Mouse (Mus musculus) intestine, postnatal 0 days (tissue): ENCODE measurements around the gene Lrrc37a. TPM values are rescaled to one million over a fixed set of nuclear protein-coding genes. Genes with fewer than 3 reads are reported as not detected.
"Not testable (repeated sequence)": the region's sequence is repeated elsewhere in the genome, so short reads cannot be mapped to it uniquely, and the experiment has no call there.

ENCODE experiments used
- ATAC-seq: fragments of 200-750 bp; cut with Nextera tagmentation; 2 replicates; pipeline ENCODE4 v1.8.0; 2017; ENCODE audit warnings: mild to moderate bottlenecking, moderate TSS enrichment, moderate library complexity
- H3K27ac ChIP-seq: fragments of 300-500 bp; sonication (generic); 2 replicates; pipeline ENCODE4 v1.5.1; 2014; ENCODE audit warnings: mild to moderate bottlenecking, low read depth, low read length, moderate library complexity
- H3K27me3 ChIP-seq: fragments of 300-500 bp; sonication (generic); replicated peaks from 2 replicates; pipeline ENCODE4 v1.6.1; 2014; ENCODE audit warnings: low read length, mixed read lengths; ENCODE audit not compliant: control insufficient read depth, insufficient read depth
- H3K36me3 ChIP-seq: fragments of 300-500 bp; sonication (generic); 2 replicates; pipeline ENCODE4 v1.6.1; 2014; ENCODE audit warnings: mild to moderate bottlenecking, moderate library complexity; ENCODE audit not compliant: control insufficient read depth, insufficient read depth
- H3K4me1 ChIP-seq: fragments of 300-500 bp; sonication (generic); replicated peaks from 2 replicates; pipeline ENCODE4 v1.6.1; 2014; ENCODE audit warnings: antibody characterized with exemption, low read length, mixed read lengths; ENCODE audit not compliant: control insufficient read depth, insufficient read depth
- H3K4me2 ChIP-seq: fragments of 300-500 bp; sonication (generic); replicated peaks from 2 replicates; pipeline ENCODE4 v1.6.1; 2014; ENCODE audit warnings: low read depth, mild to moderate bottlenecking, moderate library complexity
- H3K4me3 ChIP-seq: fragments of 300-500 bp; sonication (generic); 2 replicates; pipeline ENCODE4 v1.5.1; 2014; ENCODE audit warnings: low read depth, low read length
- H3K9ac ChIP-seq: fragments of 300-500 bp; sonication (generic); 2 replicates; pipeline ENCODE4 v1.6.1; 2014; ENCODE audit warnings: mild to moderate bottlenecking, low read depth, low read length
- H3K9me3 ChIP-seq: fragments of 300-500 bp; sonication (generic); 2 replicates; pipeline ENCODE4 v1.6.1; 2016; ENCODE audit warnings: mixed run types; ENCODE audit not compliant: control insufficient read depth
- CTCF ChIP-seq: sonication (generic); IDR thresholded peaks from 2 replicates; pipeline ENCODE4 v1.5.1; 2016; ENCODE audit warnings: low read depth, mild to moderate bottlenecking, control low read depth, antibody characterized with exemption, moderate library complexity
- WGBS: fragments of 180-500 bp; shearing (Covaris S2); extraction: QIAGEN DNeasy Blood & Tissue Kit; methylation state at CpG from one replicate; pipeline ENCODE4 v1.1.7; 2014; 5-methylcytosine and 5-hydroxymethylcytosine counted together
- polyA plus RNA-seq: library from polyadenylated mRNA; unstranded; fragments of >200 nt; fragmentation: Nextera tagmentation; extraction: Ambion mirVana; gene quantifications from 2 replicates; pipeline ENCODE4 v1.2.1, GENCODE M21; 2015

Gene Lrrc37a
- not detected in 2 replicates for polyA plus RNA-seq

DNA sequence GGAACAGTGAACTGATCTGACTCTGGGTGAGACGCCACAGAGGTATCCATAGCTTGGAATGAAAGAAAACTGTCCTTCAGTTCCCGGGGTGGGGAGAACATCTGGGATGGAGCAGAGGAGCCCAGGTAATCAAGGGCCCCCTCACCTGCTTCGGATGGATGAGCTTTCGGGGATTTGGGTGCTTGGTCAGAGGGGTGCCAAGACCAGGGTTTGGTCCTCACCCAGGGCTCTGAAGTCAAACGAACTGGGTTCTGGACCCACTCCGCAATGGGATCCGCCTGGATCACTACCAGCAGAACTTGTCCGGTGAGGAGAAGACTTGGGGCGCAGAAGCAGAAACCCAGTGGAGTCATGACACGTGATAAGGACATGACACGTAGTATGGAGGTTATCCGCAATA, at the start of gene Lrrc37a:
Gene Lrrc37a, minus strand, starts transcription at position 101 of the 400 bp plus-strand sequence.
- no peak within 1 kb of the TSS for H3K4me3 ChIP-seq
- no peaks in the 10 kb centered on the region for H3K9me3 ChIP-seq
- TF ChIP-seq CTCF = no peak
- H3K27me3 ChIP-seq = no peaks in the 10 kb centered on the region
- ATAC-seq = no peak
- H3K27ac ChIP-seq = no peak within 1 kb of the TSS
- WGBS = 89% methylated on average over 12 of the region's 12 CpGs
- no peak within 1 kb of the TSS for H3K9ac ChIP-seq
- no peaks in the 10 kb centered on the region for H3K4me1 ChIP-seq
- H3K4me2 ChIP-seq = no peak within 1 kb of the TSS
- H3K36me3 ChIP-seq = no peaks in the 10 kb centered on the region

DNA sequence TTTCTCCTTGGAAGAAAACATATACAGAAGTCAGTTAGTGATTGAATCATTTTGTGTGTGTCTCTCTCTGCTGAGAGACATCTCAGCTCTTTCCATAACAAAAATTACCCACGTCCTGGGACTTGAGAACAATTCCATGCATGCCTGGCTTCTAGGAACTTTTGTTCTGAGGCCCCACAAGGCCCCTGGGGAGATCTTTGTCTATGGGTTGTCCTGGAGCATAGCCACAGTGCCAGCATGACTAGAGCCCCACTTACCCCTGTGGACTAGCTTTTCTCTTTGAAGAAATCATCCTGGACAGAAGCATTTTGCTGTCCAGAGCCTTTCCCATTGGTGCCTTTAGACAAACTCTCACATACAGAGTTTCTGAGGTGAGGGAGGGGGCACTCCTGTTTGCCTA, 30.6 kb upstream of the Lrrc37a start:
- not testable (repeated sequence) for H3K4me2 ChIP-seq, H3K4me1 ChIP-seq, H3K27me3 ChIP-seq, H3K36me3 ChIP-seq, ATAC-seq, H3K4me3 ChIP-seq, H3K9ac ChIP-seq, H3K9me3 ChIP-seq, H3K27ac ChIP-seq
- 45% methylated on average over 1 of the region's 1 CpGs for WGBS

DNA sequence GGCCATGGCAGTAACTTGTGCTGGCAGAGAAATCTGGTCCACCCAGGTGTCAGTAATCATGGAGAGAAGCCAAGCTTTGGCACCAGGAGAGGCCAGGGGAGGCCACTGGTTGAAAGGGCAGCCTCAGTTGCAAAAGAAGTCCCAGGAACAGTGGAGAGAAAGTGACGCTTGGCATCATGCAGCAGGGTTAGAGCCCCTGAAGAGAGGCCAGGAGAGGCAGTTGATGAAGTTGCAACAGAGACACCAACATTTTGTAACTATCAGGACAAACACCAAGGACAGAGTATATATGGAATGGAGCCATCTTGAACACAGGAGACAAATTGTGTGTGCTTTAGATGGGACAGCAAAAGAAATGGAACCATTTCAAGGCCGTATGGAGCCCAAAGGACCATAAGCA, 7.7 kb upstream of the Lrrc37a start:
- no peak for ATAC-seq
- Histone ChIP-seq H3K4me2 (no peak overlapping the region), H3K9ac (no peak overlapping the region), H3K27ac (no peak overlapping the region), H3K9me3 (no peaks in the 10 kb centered on the region), H3K4me3 (no peak overlapping the region), H3K4me1 (no peaks in the 10 kb centered on the region), H3K36me3 (no peaks in the 10 kb centered on the region), H3K27me3 (no peaks in the 10 kb centered on the region)
- 77% methylated on average over 2 of the region's 2 CpGs for WGBS
- no peak for TF ChIP-seq CTCF

DNA sequence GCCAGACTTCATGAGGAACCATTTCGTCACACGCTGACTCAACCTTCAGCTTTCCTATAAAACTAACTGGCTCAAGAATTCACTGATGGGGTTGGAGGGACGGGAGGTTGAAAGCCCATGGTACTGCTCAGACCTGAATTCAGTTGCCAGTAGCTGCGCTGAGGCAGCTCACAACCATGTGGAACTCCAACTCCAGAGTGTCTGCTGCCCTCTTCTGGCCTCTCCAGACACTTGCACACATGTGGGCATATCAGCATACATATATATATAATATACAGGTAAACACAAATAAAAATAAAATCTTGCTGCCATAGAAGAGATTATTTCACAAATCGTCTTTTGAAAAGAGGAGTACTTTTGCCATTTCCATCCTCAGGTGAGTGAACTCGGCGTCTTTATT, 40.0 kb downstream of the Lrrc37a start:
- no peak overlapping the region for H3K4me2 ChIP-seq
- no peaks in the 10 kb centered on the region for H3K27me3 ChIP-seq
- H3K36me3 ChIP-seq = no peaks in the 10 kb centered on the region
- peak; percentile 56 for TF ChIP-seq CTCF
- H3K9ac ChIP-seq = no peak overlapping the region
- no peaks in the 10 kb centered on the region for H3K4me1 ChIP-seq
- WGBS = 80% methylated on average over 7 of the region's 7 CpGs
- H3K27ac ChIP-seq = no peak overlapping the region
- no peak for ATAC-seq
- H3K9me3 ChIP-seq = no peaks in the 10 kb centered on the region
- H3K4me3 ChIP-seq = no peak overlapping the region

DNA sequence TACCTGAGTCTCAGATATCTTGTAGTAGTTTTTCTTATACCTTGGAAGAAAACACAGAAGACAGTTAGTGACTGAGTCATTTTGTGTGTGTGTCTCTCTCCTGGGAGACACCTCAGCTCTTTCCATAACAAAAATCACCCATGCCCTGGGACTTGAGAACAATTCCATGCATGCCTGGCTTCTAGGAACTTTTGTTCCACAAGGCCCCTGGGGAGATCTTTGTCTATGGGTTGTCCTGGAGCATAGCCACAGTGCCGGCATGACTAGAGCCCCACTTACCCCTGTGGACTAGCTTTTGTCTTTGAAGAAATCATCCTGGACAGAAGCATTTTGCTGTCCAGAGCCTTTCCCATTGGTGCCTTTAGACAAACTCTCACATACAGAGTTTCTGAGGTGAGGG, 53.3 kb downstream of the Lrrc37a start:
- WGBS = 88% methylated on average over 1 of the region's 1 CpGs
- ATAC-seq, H3K9me3 ChIP-seq, H3K4me2 ChIP-seq, H3K4me3 ChIP-seq, H3K4me1 ChIP-seq, H3K36me3 ChIP-seq, H3K9ac ChIP-seq, H3K27me3 ChIP-seq, H3K27ac ChIP-seq: not testable (repeated sequence)

DNA sequence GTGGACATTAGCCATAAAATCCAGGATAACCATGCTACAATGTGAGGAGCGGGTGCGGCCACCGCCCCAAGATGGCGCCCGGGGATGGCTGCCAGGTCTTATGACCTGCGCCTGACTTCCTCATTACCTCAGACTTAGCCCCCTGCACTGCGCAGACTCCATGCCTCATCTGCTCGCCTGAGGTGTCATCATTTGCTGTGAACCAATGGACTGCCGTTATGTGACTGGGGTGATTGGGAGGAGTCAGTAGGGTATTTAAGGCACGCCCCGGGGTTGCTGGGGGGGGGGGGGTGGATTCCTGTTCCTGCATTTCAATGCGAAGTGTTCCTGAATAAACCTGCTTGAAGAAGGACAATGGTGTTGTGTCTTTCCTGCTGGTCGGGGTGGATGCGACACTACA, 54.7 kb downstream of the Lrrc37a start:
- 86% methylated on average over 14 of the region's 14 CpGs for WGBS
- H3K9me3 ChIP-seq, H3K4me3 ChIP-seq, ATAC-seq, H3K27me3 ChIP-seq, H3K27ac ChIP-seq, H3K9ac ChIP-seq, H3K4me1 ChIP-seq, H3K4me2 ChIP-seq, H3K36me3 ChIP-seq: not testable (repeated sequence)

DNA sequence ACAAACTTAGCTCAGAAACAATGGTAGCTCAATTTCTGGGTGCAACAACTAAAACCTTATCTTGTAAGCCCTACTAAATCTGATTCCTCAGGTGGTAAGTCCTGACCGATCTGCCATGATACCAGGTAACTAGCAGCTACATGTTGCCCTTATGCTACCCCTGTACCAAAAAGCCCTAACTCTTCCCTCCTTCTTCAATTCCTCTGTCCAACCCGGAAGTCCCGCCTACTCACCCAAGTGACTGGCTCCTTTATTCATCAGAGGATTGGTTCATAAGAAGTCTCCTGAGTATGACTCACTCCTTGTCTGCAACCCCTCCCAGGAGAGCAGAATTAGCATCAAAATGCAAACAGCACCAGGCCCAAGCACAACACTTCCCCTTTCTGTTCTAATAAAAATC, 60.7 kb downstream of the Lrrc37a start:
- WGBS = 93% methylated on average over 3 of the region's 3 CpGs
- Histone ChIP-seq H3K4me1 (no peaks in the 10 kb centered on the region), H3K4me2 (no peak overlapping the region), H3K27me3 (no peaks in the 10 kb centered on the region), H3K9ac (no peak overlapping the region), H3K36me3 (no peaks in the 10 kb centered on the region), H3K4me3 (no peak overlapping the region), H3K9me3 (no peaks in the 10 kb centered on the region), H3K27ac (no peak overlapping the region)
- no peak for ATAC-seq
- no peak for TF ChIP-seq CTCF
